Mouse (Mus musculus) embryonic facial prominence, embryonic 10.5 days (tissue): ENCODE results near the gene Dlgap3. TPM values are rescaled to one million over a fixed set of nuclear protein-coding genes. Genes with fewer than 3 reads are reported as not detected.

Experiments used
- DNase-seq: peaks from one replicate; pipeline ENCODE4 v3.0.0-alpha.2; 2017; ENCODE audit warnings: low spot score
- H3K27ac ChIP-seq: fragments of 300-500 bp; sonication (generic); replicated peaks from 2 replicates; pipeline ENCODE4 v1.5.1; 2016; ENCODE audit warnings: mild to moderate bottlenecking
- H3K27me3 ChIP-seq: fragments of 300-500 bp; sonication (generic); replicated peaks from 2 replicates; pipeline ENCODE4 v1.6.1; 2016; ENCODE audit warnings: low read depth, mild to moderate bottlenecking; ENCODE audit not compliant: poor library complexity, severe bottlenecking
- H3K36me3 ChIP-seq: fragments of 300-500 bp; sonication (generic); replicated peaks from 2 replicates; pipeline ENCODE4 v1.6.1; 2016; ENCODE audit warnings: mild to moderate bottlenecking, moderate library complexity
- H3K4me1 ChIP-seq: fragments of 300-500 bp; sonication (generic); 2 replicates; pipeline ENCODE4 v1.6.1; 2016
- H3K4me3 ChIP-seq: fragments of 300-500 bp; sonication (generic); 2 replicates; pipeline ENCODE4 v1.5.1; 2016; ENCODE audit warnings: mild to moderate bottlenecking, moderate library complexity
- H3K9me3 ChIP-seq: fragments of 300-500 bp; sonication (generic); 2 replicates; pipeline ENCODE4 v1.6.1; 2016; ENCODE audit warnings: mild to moderate bottlenecking
- WGBS: fragments of 180-500 bp; shearing (Covaris S2); methylation state at CpG from one replicate; pipeline ENCODE4 v1.1.7; 2016; 5-methylcytosine and 5-hydroxymethylcytosine counted together
- polyA plus RNA-seq: library from polyadenylated mRNA; unstranded; fragments of >200 nt; fragmentation: Nextera tagmentation; extraction: Ambion mirVana; gene quantifications from 2 replicates; pipeline ENCODE4 v1.2.1, GENCODE M21; 2016

The Dlgap3 gene
- 0.83 and 0.98 TPM in 2 replicates for polyA plus RNA-seq

DNA sequence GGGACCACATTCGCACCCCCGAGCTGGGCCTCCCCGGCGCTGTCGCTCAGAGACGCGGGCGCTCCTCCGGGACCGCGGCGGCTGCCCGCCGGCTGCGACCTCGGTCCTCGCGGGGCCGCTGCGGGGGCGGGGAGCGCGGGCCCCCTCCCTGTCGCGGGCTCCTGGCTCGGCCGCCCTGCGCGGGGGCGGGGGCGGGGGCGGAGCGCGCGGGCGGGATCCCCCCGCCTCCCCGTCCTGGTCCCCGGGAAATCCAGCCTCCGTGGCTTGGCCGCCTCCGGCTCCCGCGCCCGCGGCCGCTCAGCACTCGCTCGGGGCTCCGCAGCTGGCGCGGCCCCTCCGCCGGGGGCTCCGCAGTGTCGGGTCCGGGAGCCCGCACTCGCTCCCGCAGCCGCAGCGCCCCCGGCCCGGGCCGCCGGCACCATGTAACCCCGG, at the start of gene Dlgap3:
Gene Dlgap3 (plus strand): TSS at position 291 of the 432 bp plus-strand sequence.
- Histone ChIP-seq H3K27ac (peak within 1 kb of the TSS; percentile 75), H3K4me1 (peaks cover 22% of the 10 kb centered on the region), H3K4me3 (peak within 1 kb of the TSS; percentile 86), H3K36me3 (no peaks in the 10 kb centered on the region), H3K9me3 (no peaks in the 10 kb centered on the region), H3K27me3 (peaks cover 70% of the 10 kb centered on the region)
- WGBS: under 1% methylated on average over 67 of the region's 67 CpGs
- no peak for DNase-seq

DNA sequence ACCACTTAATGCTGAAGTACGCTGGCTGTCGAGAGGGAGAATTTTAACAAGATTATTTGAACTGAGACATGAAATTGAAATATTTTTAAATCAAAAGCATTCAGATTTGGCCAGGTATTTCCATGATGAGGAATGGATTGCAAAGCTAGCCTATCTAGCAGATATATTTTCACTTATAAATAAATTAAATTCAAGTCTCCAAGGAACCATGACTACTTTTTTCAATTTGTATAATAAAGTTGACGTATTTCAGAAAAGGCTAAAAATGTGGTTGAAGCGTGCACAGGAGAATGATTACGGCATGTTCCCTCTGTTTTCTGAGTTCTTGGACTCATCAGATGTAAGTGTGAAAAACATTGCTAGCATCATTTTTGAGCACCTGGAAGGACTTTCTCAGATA, 45.6 kb upstream of the Dlgap3 start, which contains the start of gene Tmem35b:
Gene Tmem35b (plus strand): TSS at position 301 of the 400 bp plus-strand sequence.
- peaks cover 21% of the 10 kb centered on the region; the same call in 1 of the 2 replicates for H3K36me3 ChIP-seq
- no peak within 1 kb of the TSS for H3K4me3 ChIP-seq
- H3K4me1 ChIP-seq: peaks cover 18% of the 10 kb centered on the region
- DNase-seq: no peak
- 95% methylated on average over 5 of the region's 5 CpGs for WGBS
- no peak within 1 kb of the TSS for H3K27ac ChIP-seq
- no peaks in the 10 kb centered on the region for H3K9me3 ChIP-seq
- no peaks in the 10 kb centered on the region for H3K27me3 ChIP-seq

DNA sequence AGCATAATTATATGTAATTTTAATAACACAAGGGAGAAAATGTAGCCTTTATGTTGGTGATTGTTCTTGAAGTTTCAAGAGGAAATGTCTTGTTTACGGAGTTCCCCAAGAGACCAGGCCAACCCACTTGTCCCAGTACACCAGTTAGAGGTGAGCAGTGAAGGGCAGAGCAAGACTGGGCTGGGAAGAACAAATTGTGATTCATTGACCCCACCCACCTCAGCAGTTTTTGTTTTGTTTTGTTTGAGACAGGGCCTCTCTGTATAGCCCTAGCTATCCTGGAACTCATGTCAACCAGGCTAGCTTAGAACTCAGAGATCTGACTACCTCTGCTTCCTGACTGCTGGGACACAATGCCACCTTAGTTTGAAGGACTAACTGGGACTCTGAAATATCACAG, 44.7 kb upstream of the Dlgap3 start:
- Histone ChIP-seq H3K4me3 (no peak overlapping the region), H3K36me3 (peaks cover 30% of the 10 kb centered on the region), H3K27me3 (no peaks in the 10 kb centered on the region), H3K4me1 (peaks cover 18% of the 10 kb centered on the region), H3K27ac (no peak overlapping the region), H3K9me3 (no peaks in the 10 kb centered on the region)
- DNase-seq: no peak
- WGBS: 83% methylated on average over 1 of the region's 1 CpGs

DNA sequence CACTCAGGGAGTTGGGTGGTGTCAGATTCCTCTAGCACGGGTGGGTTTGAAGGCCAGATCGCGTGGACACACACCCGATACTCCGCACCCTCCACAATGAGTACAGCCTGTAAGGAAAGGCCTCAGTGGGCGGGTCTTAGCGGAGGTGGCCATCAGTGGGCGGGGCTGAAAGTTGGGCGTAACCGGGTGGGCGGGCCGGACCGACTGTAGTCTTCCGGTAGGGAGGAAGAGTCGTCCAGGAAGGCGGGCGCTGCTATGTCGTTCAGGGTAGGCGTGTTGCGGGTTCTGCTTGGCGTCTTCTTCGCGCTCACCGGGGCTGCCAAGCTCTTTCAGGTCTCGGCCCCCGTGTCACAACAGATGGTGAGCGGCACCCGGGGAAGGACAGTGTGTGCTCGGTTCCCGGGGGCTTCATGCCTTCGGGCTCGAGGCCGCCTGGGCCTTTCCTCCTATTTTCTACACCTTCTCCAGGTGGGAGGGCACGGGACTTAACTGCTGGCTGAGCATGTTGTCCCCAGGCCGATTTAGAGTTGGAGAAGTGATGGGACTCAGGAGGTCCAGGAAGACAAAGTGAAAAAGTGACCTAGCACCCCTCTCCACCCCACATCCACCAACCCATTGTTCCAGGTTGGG, 43.1 kb upstream of the Dlgap3 start:
- Histone ChIP-seq H3K36me3 (peaks cover 32% of the 10 kb centered on the region), H3K9me3 (no peaks in the 10 kb centered on the region), H3K27ac (peak overlapping the region; percentile 83), H3K4me1 (peaks cover 18% of the 10 kb centered on the region), H3K4me3 (peak overlapping the region; percentile 73), H3K27me3 (no peaks in the 10 kb centered on the region)
- DNase-seq: peak; percentile 93
- 1% methylated on average over 35 of the region's 35 CpGs for WGBS

DNA sequence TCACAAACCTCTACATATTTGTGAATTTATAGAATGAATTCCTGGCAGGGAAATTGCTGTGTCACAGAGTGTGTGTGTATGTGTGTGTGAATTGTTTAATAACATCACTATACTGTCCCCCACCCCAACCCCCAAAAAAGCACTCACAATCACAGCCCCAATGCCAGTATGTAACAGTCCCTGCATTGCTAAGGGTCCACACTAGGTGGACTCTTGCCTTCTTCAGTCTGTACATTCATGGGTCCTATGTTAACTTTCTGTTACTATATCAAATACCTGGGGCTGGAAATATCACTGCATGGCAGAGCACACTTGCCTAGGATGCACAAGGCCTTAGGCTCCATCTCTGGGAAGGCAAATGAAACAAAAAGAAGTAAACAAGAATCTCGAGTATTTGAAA, 34.3 kb upstream of the Dlgap3 start:
- Histone ChIP-seq H3K27me3 (no peaks in the 10 kb centered on the region), H3K4me1 (no peaks in the 10 kb centered on the region), H3K4me3 (no peak overlapping the region), H3K9me3 (no peaks in the 10 kb centered on the region), H3K36me3 (no peaks in the 10 kb centered on the region), H3K27ac (no peak overlapping the region)
- no peak for DNase-seq
- WGBS: 40% methylated on average over 1 of the region's 1 CpGs

DNA sequence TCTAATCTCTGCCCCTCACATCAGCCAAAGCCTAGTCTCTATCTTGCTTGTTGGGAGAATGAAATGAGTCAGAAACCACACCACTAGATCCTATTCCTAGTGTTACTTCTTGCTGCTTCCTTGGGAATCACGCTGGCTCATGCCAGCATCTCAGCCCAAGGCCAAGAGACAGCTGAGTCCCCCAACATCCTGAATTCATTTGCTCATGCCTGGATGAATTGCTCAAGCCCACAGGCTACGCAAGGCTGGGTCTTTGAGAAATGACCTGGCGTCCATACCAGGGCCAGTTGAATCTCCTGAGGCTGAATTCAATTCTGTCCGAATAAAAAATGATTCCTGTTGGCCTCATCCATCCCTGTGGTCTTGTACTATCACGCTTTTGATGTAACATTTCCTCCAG, 31.4 kb upstream of the Dlgap3 start:
- 80% methylated on average over 5 of the region's 5 CpGs for WGBS
- Histone ChIP-seq H3K36me3 (no peaks in the 10 kb centered on the region), H3K27ac (no peak overlapping the region), H3K9me3 (no peaks in the 10 kb centered on the region), H3K4me3 (no peak overlapping the region), H3K4me1 (no peaks in the 10 kb centered on the region), H3K27me3 (no peaks in the 10 kb centered on the region)
- no peak for DNase-seq

DNA sequence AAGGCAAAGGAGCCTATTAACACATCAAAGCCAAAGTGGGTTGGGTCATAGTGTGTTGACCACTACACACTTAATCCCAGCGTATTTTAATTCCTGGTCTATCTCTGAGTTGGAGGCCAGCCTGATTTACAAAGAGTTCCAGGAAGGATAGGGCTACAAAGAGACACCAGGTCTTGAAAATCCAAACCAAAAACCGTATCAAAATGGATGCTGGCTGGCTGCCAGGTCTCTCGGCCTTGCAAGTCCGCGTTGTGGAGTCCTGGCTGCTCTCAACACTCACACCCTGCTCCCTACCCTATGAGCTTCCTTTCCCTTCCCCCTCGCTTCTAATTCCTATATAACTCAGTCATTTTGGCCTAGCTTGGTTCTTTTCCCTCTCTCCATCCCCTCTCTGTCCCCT, 30.5 kb upstream of the Dlgap3 start:
- Histone ChIP-seq H3K36me3 (no peaks in the 10 kb centered on the region), H3K4me3 (no peak overlapping the region), H3K4me1 (no peaks in the 10 kb centered on the region), H3K27ac (no peak overlapping the region), H3K9me3 (no peaks in the 10 kb centered on the region), H3K27me3 (no peaks in the 10 kb centered on the region)
- 59% methylated on average over 6 of the region's 6 CpGs for WGBS
- no peak for DNase-seq

DNA sequence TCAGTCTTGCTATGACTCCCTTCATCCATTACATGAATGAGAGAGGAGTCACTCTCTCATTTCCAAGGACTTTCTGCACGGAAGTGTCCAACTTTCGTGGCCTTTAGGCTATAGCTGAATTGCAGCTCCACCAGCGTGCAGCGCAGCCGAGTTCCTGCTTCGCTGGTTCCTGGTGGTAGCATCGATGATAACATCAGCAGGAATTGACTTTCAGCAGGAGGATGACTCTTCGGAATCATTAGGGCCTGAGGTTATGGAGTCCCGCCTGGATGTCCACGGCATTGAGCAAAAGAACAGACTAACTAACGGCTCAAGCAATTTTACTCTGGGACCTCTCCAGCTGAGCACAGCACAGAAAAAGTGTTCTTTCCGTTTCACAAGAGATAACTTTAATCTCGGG, 19.0 kb upstream of the Dlgap3 start:
- no peaks in the 10 kb centered on the region for H3K36me3 ChIP-seq
- WGBS: 87% methylated on average over 13 of the region's 13 CpGs
- no peak overlapping the region for H3K4me3 ChIP-seq
- no peaks in the 10 kb centered on the region for H3K4me1 ChIP-seq
- H3K9me3 ChIP-seq: no peaks in the 10 kb centered on the region
- no peak overlapping the region for H3K27ac ChIP-seq
- DNase-seq: no peak
- H3K27me3 ChIP-seq: no peaks in the 10 kb centered on the region

DNA sequence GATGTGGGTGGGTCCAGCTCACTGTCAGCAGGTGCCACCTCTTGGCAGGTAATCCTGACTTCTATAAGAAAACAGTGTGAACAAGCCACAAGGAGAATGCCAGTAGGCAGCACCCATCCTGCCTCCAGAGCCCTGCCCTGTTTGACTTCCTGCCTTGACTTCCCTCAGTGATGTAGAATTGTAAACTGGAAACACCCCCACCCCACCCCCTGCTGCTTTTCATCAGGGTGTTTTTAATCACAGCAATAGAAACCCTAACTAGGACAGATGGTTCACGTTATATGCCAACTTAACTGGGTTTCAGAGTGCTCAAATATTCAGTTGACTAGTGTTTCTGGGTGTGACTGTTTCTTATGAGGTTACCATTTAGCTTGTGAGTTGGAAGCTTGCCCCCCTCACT, 15.7 kb upstream of the Dlgap3 start:
- Histone ChIP-seq H3K27me3 (no peaks in the 10 kb centered on the region), H3K36me3 (no peaks in the 10 kb centered on the region)
- WGBS: 60% methylated on average over 1 of the region's 1 CpGs

DNA sequence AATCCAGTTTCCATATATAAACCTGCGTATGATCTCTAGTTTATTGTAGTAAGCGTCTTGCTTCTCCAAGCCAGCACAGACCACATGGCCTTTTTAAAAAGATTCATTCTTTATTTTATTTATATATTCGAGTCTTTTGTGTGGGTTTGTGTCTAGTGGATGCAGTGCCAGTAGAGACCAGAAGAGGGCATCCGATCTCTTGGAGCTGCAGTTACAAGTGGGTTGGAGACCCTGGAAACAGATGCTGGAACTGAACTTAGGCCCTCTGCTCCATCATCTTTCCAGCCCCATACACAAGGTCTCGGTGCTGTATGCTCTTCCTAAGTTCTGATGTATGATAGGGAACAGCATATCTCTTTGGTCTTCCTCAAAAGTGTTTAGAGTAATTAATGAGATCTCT, 13.2 kb upstream of the Dlgap3 start:
- Histone ChIP-seq H3K36me3 (no peaks in the 10 kb centered on the region), H3K9me3 (no peaks in the 10 kb centered on the region), H3K27me3 (no peaks in the 10 kb centered on the region), H3K4me3 (no peak overlapping the region), H3K4me1 (no peaks in the 10 kb centered on the region), H3K27ac (no peak overlapping the region)
- 63% methylated on average over 5 of the region's 5 CpGs for WGBS
- DNase-seq: no peak

More for the DNA sequence above, 15.7 kb upstream of the Dlgap3 start:
- H3K4me3 ChIP-seq: no peak overlapping the region
- no peak for DNase-seq
- no peaks in the 10 kb centered on the region for H3K4me1 ChIP-seq
- H3K9me3 ChIP-seq: no peaks in the 10 kb centered on the region
- no peak overlapping the region for H3K27ac ChIP-seq

DNA sequence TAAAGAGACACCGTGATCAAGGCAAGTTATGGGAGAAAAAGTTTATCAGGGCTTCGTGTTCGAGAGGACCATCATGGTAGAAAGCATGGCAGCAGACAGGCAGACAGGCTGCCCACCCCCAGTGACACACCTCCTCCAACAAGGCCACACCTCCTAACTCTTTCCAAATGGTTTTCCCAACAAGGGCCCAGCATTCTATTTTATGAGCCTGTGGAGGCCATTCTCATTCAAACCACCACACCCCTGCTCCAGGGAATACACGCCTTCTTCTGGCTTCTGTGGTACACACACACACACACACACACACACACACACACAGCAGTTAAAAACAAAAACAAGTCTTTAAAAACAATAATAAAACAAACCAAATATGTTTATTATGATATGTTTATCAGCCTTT, 11.3 kb upstream of the Dlgap3 start:
- H3K4me1 ChIP-seq: no peaks in the 10 kb centered on the region
- DNase-seq: no peak
- no peaks in the 10 kb centered on the region for H3K36me3 ChIP-seq
- H3K4me3 ChIP-seq: no peak overlapping the region
- WGBS: 84% methylated on average over 4 of the region's 4 CpGs
- H3K27ac ChIP-seq: no peak overlapping the region
- H3K9me3 ChIP-seq: no peaks in the 10 kb centered on the region
- H3K27me3 ChIP-seq: no peaks in the 10 kb centered on the region

DNA sequence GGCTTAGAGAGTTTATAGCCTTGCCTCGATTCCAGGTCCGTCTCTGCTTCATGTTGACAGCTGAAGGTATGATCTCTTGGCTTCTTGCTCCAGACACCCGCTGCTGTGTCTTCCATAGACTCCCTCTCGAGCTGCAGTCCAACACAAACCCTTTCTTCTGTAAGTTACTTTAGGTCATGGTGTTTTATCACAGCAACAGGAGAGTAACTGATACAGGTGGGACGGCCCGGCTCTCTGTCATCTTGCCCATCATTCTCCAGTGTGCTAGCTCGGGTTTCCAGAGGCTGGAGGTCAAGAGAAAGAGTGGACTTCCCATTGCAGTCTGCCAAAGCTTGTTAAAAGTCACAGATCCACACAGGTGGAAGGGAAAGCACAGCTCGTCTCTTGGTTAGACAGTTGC, 5.1 kb upstream of the Dlgap3 start:
- Histone ChIP-seq H3K36me3 (no peaks in the 10 kb centered on the region), H3K9me3 (no peaks in the 10 kb centered on the region), H3K27me3 (peaks cover 24% of the 10 kb centered on the region), H3K4me1 (peaks cover 12% of the 10 kb centered on the region), H3K27ac (no peak overlapping the region), H3K4me3 (no peak overlapping the region)
- DNase-seq: no peak
- WGBS: 70% methylated on average over 8 of the region's 8 CpGs

DNA sequence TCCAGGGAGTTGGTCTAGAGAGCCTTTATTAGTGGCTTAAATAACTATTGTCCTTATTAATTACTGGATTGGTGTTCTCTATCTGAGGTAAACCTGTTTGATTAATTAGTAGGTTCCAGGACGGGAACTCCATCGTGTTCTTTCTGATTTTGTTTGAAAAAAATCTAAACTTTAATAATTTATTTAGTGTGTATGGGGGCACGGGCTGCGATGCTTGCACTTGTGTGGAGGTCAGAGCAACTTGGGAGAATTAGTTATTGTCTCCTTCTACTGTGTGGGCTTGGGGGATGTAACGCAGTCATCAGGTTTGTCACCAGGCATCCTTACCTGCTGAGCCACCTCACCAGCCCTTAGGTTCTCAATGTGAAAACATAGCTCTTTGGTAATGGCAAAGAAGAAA, 1.9 kb upstream of the Dlgap3 start:
- no peak for DNase-seq
- Histone ChIP-seq H3K4me3 (no peak overlapping the region), H3K9me3 (no peaks in the 10 kb centered on the region), H3K36me3 (no peaks in the 10 kb centered on the region), H3K27ac (no peak overlapping the region), H3K27me3 (peaks cover 55% of the 10 kb centered on the region), H3K4me1 (peaks cover 22% of the 10 kb centered on the region)
- WGBS: 77% methylated on average over 5 of the region's 5 CpGs
